Mouse (Mus musculus) neural tube, embryonic 12.5 days (tissue): ENCODE results near the gene E2f4. TPM values are rescaled to one million over a fixed set of nuclear protein-coding genes. Genes with fewer than 3 reads are reported as not detected.

Source experiments
- ATAC-seq: fragments of 200-750 bp; cut with Nextera tagmentation; 2 replicates; pipeline ENCODE4 v1.8.0; 2017; ENCODE audit warnings: low read depth, mild to moderate bottlenecking, moderate TSS enrichment, moderate library complexity; ENCODE audit not compliant: low FRiP score
- H3K27ac ChIP-seq: fragments of 300-500 bp; sonication (generic); 2 replicates; pipeline ENCODE4 v1.5.1; 2016
- H3K27me3 ChIP-seq: fragments of 300-500 bp; sonication (generic); replicated peaks from 2 replicates; pipeline ENCODE4 v1.6.1; 2016; ENCODE audit warnings: mild to moderate bottlenecking
- H3K36me3 ChIP-seq: fragments of 300-500 bp; sonication (generic); 2 replicates; pipeline ENCODE4 v1.6.1; 2016; ENCODE audit warnings: mild to moderate bottlenecking
- H3K4me1 ChIP-seq: fragments of 300-500 bp; sonication (generic); 2 replicates; pipeline ENCODE4 v1.6.1; 2016
- H3K4me2 ChIP-seq: fragments of 300-500 bp; sonication (generic); replicated peaks from 2 replicates; pipeline ENCODE4 v1.6.1; 2016; ENCODE audit warnings: mild to moderate bottlenecking
- H3K4me3 ChIP-seq: fragments of 300-500 bp; sonication (generic); 2 replicates; pipeline ENCODE4 v1.5.1; 2016
- H3K9ac ChIP-seq: fragments of 300-500 bp; sonication (generic); 2 replicates; pipeline ENCODE4 v1.6.1; 2016; ENCODE audit warnings: mild to moderate bottlenecking
- H3K9me3 ChIP-seq: fragments of 300-500 bp; sonication (generic); 2 replicates; pipeline ENCODE4 v1.6.1; 2016; ENCODE audit warnings: mild to moderate bottlenecking
- WGBS: fragments of 180-500 bp; shearing (Covaris S2); methylation state at CpG from one replicate; pipeline ENCODE4 v1.1.7; 2016; 5-methylcytosine and 5-hydroxymethylcytosine counted together
- polyA plus RNA-seq: library from polyadenylated mRNA; unstranded; fragments of >200 nt; fragmentation: Nextera tagmentation; extraction: Ambion mirVana; gene quantifications from 2 replicates; pipeline ENCODE4 v1.2.1, GENCODE M21; 2016

E2f4 gene
- polyA plus RNA-seq, 1 experiment from 2014 or later = 75.6 TPM

DNA sequence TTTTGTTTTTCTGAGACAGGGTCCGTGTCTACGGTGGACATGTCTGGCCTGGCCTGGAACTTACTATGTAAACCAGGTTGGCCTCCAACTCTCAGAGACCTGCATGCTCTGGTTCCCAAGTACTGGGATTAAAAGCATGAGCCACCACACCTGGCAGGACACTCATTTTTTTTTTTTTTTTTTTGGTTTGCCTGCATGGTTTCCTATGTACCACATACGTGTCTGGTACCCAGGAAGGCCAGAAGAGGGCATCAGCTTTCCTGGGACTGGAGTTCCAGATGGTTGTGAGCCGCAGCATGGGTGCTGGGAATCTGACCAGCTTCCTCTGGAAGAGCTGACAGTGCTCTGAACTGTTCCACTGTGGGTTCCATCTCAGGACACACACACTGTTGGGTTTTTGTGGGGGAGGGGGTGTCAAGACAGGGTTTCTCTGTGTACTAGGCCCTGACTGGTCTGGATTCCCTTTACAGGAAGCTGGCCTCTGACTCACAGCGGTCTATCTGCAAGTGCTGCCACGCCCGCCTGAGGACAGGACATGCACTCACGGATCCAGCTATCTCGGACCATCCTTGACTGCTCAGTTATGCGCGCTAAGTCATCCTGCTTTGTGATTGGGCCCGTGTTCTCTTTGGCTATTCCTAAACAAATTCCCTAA lies 36.0 kb upstream of the E2f4 start:
- ATAC-seq = no peak
- no peaks in the 10 kb centered on the region for H3K36me3 ChIP-seq
- 84% methylated on average over 12 of the region's 12 CpGs for WGBS

GRCm38 (mm10) chr8:105263244-105263912 lies 34.1 kb upstream of the E2f4 start:
- H3K9me3 ChIP-seq = peaks cover 6% of the 10 kb centered on the region; the same call in 1 of the 2 replicates
- H3K4me1 ChIP-seq = peaks cover 26% of the 10 kb centered on the region
- peak overlapping the region; percentile 94 for H3K4me2 ChIP-seq
- H3K4me3 ChIP-seq = peak overlapping the region; percentile 59; the same call in 1 of the 2 replicates
- no peaks in the 10 kb centered on the region for H3K36me3 ChIP-seq
- WGBS = 40% methylated on average over 16 of the region's 16 CpGs
- H3K27me3 ChIP-seq = peaks cover 90% of the 10 kb centered on the region
- H3K27ac ChIP-seq = no peak overlapping the region
- ATAC-seq = no peak
- no peak overlapping the region for H3K9ac ChIP-seq

More for the DNA sequence above, 36.0 kb upstream of the E2f4 start:
- Histone ChIP-seq H3K27ac (no peak overlapping the region), H3K4me3 (no peak overlapping the region), H3K27me3 (peaks cover 87% of the 10 kb centered on the region), H3K4me2 (no peak overlapping the region), H3K4me1 (peaks cover 20% of the 10 kb centered on the region), H3K9me3 (peaks cover 2% of the 10 kb centered on the region; the same call in 1 of the 2 replicates), H3K9ac (no peak overlapping the region)

DNA sequence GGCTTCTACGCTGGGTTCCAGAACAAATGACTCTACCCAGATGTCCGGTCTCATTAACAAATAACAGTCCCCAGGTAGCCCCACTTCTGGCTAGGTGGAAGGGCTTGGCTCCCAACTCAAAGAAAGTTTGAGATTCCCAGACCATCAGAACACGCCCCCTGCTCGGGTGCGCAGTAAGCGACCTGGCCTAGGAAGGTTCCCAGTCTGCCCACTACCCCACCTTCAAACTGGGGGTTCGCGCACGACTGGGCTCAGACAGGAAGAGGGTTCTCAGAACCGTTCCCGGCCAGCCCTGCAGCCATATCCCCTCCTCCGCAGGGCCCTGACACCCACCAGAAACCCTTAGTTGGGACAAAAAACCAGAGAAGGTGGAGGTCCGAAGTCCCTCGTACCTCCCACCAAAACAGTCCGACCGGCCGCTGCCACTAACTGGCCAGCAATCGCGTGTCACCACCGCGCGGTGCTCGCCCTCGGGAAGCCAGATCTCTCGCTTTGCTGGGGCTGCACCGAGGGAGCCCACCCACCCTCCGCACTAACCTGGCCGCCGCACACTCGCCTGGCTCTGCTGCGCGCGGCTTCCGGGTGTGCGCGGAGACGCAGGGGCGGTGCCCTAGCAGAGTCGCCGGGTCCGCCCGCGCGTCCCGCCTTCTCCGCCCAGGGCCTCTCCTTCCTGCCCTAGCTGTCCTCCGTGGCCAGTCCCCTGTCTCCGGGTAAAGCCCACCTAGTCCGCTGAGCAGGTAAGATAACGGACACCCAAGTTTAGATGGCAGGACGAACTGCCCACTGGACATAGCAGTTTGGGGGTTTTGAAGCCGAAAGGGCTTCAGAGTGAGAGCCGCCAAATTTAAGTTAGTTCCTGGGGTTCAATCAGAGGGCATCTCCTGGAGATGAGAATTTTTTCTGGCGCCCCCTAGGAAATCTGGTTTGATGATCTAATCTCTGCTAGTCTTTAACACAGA lies 33.2 kb upstream of the E2f4 start, which contains the start of the genes Tradd and Fbxl8:
TSS of gene Tradd (minus strand) at position 586 of the 959 bp plus-strand sequence.
TSS of gene Fbxl8 (plus strand) at position 625 of the 959 bp plus-strand sequence.
- peak within 1 kb of the TSS; percentile 64 for H3K9ac ChIP-seq
- H3K4me2 ChIP-seq = peak within 1 kb of the TSS; percentile 94
- H3K4me1 ChIP-seq = peaks cover 28% of the 10 kb centered on the region
- peaks cover 90% of the 10 kb centered on the region for H3K27me3 ChIP-seq
- peaks cover 6% of the 10 kb centered on the region; the same call in 1 of the 2 replicates for H3K9me3 ChIP-seq
- peak within 1 kb of the TSS; percentile 59 for H3K4me3 ChIP-seq
- H3K27ac ChIP-seq = no peak within 1 kb of the TSS
- peak; percentile 22; the same call in 1 of the 2 replicates for ATAC-seq
- under 1% methylated on average over 54 of the region's 54 CpGs for WGBS
- H3K36me3 ChIP-seq = no peaks in the 10 kb centered on the region

DNA sequence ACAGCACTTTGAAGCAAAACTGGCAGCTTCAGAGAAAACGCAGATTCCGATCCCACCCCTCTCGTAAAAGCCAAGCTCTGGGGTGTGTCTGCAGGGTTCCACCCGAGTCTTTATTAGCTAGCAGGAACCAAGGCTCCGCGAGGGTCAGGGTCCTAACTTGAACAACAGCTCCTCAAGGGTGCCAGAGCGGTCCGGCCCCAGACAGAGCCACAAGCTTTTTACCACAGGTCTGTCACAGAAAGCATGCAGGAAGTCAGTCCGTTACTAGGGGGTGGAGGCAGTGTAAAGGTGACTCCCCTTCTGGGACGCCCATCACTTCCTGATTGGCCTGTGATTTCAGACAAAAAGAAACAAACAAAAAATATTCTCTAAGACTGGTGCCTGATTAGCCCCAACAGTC lies 32.3 kb upstream of the E2f4 start:
- Histone ChIP-seq H3K36me3 (no peaks in the 10 kb centered on the region), H3K9me3 (peaks cover 6% of the 10 kb centered on the region; the same call in 1 of the 2 replicates), H3K4me1 (peaks cover 30% of the 10 kb centered on the region), H3K27me3 (peaks cover 90% of the 10 kb centered on the region), H3K27ac (no peak overlapping the region), H3K9ac (no peak overlapping the region), H3K4me3 (no peak overlapping the region), H3K4me2 (peak overlapping the region; percentile 94)
- no peak for ATAC-seq
- WGBS = 3% methylated on average over 10 of the region's 10 CpGs

- 9% methylated on average over 13 of the region's 13 CpGs for WGBS
- no peak overlapping the region for H3K4me3 ChIP-seq
- H3K4me1 ChIP-seq = peaks cover 39% of the 10 kb centered on the region
- H3K9me3 ChIP-seq = 0 out of 2 replicates have a peak, but pooled peaks cover 6% of the 10 kb centered on the region
- H3K27ac ChIP-seq = no peak overlapping the region
- H3K4me2 ChIP-seq = no peak overlapping the region
- no peak for ATAC-seq
- no peaks in the 10 kb centered on the region for H3K36me3 ChIP-seq
- H3K9ac ChIP-seq = no peak overlapping the region
- H3K27me3 ChIP-seq = peaks cover 92% of the 10 kb centered on the region
Observed at GRCm38 (mm10) chr8:105266775-105267174, 30.7 kb upstream of the E2f4 start.

- Histone ChIP-seq H3K27ac (no peak overlapping the region), H3K4me1 (peaks cover 39% of the 10 kb centered on the region), H3K27me3 (peaks cover 98% of the 10 kb centered on the region), H3K9ac (peak overlapping the region; percentile 51; the same call in 1 of the 2 replicates), H3K9me3 (0 out of 2 replicates have a peak, but pooled peaks cover 6% of the 10 kb centered on the region), H3K36me3 (no peaks in the 10 kb centered on the region), H3K4me3 (peak overlapping the region; percentile 39), H3K4me2 (peak overlapping the region; percentile 71)
- peak; percentile 77 for ATAC-seq
- under 1% methylated on average over 65 of the region's 65 CpGs for WGBS
Observed at GRCm38 (mm10) chr8:105268342-105269074, 29.0 kb upstream of the E2f4 start.

- WGBS = 2% methylated on average over 10 of the region's 10 CpGs
Observed at GRCm38 (mm10) chr8:105269075-105269458, 28.4 kb upstream of the E2f4 start.

GRCm38 (mm10) chr8:105269461-105269947 lies 28.0 kb upstream of the E2f4 start, which contains the start of gene Hsf4:
Hsf4 (plus strand) TSS chr8:105269801.
- Histone ChIP-seq H3K27ac (no peak within 1 kb of the TSS), H3K27me3 (peaks cover 98% of the 10 kb centered on the region), H3K36me3 (no peaks in the 10 kb centered on the region), H3K4me1 (peaks cover 32% of the 10 kb centered on the region), H3K9ac (peak within 1 kb of the TSS; percentile 51), H3K4me2 (peak within 1 kb of the TSS; percentile 71), H3K9me3 (0 out of 2 replicates have a peak, but pooled peaks cover 6% of the 10 kb centered on the region), H3K4me3 (peak within 1 kb of the TSS; percentile 39)
- ATAC-seq = peak; percentile 1; the same call in 1 of the 2 replicates
- under 1% methylated on average over 42 of the region's 42 CpGs for WGBS

More at GRCm38 (mm10) chr8:105269075-105269458, 28.4 kb upstream of the E2f4 start:
- Histone ChIP-seq H3K4me1 (peaks cover 34% of the 10 kb centered on the region), H3K9ac (peak overlapping the region; percentile 51; the same call in 1 of the 2 replicates), H3K27me3 (peaks cover 98% of the 10 kb centered on the region), H3K4me2 (peak overlapping the region; percentile 71), H3K4me3 (peak overlapping the region; percentile 39), H3K36me3 (no peaks in the 10 kb centered on the region), H3K27ac (no peak overlapping the region), H3K9me3 (0 out of 2 replicates have a peak, but pooled peaks cover 6% of the 10 kb centered on the region)
- peak; percentile 48 for ATAC-seq

DNA sequence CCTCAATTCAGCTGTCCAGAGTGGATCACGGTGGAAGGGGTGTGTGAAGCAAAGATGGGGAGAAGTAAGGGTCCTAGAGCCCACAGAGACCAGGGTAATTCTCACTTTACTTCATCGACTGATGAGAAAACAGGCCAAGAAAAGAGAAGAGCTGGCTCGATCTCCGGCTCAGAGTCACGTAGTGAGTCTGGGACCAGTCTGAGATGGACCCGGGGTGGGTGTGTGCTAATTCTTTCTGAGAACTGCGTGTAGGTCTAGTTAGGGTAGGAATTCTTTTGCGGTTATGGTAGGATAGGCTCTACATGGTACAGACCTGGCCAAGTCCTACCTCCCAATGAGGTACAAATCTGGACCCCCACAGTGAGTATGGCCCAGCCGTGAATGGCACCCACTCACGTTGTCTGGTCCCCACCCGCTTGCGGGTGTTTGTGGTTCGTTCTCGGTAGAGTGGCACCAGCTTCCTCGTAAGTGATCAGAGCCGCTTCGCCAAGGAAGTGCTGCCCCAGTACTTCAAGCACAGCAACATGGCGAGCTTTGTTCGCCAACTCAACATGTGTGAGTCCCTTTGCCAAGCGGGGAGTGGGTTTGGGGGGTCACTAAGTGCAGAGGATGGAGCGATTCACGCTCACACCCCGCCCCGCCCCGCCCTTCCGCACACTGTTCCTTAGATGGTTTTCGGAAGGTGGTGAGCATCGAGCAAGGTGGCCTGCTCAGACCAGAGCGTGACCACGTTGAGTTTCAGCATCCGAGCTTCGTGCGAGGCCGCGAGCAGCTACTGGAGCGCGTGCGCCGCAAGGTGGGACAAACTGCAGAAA lies 27.2 kb upstream of the E2f4 start:
- no peak for ATAC-seq
- Histone ChIP-seq H3K4me2 (peak overlapping the region; percentile 71), H3K27me3 (peaks cover 98% of the 10 kb centered on the region), H3K9ac (peak overlapping the region; percentile 44; the same call in 1 of the 2 replicates), H3K36me3 (no peaks in the 10 kb centered on the region), H3K4me3 (peak overlapping the region; percentile 36; the same call in 1 of the 2 replicates), H3K4me1 (peaks cover 32% of the 10 kb centered on the region), H3K9me3 (0 out of 2 replicates have a peak, but pooled peaks cover 6% of the 10 kb centered on the region), H3K27ac (no peak overlapping the region)
- WGBS = 2% methylated on average over 39 of the region's 39 CpGs

DNA sequence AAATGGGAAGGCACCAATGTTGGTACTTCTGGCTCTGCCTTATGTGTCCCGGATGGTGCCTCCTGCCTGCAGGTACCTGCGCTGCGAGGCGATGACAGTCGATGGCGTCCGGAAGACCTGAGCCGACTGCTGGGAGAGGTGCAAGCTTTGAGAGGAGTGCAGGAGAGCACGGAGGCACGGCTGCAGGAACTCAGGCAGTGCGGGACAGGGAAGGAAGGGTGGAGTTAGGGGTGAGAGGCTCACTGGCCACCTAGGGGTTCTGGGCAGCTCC lies 26.6 kb upstream of the E2f4 start:
- peaks cover 37% of the 10 kb centered on the region for H3K4me1 ChIP-seq
- H3K9me3 ChIP-seq = 0 out of 2 replicates have a peak, but pooled peaks cover 6% of the 10 kb centered on the region
- H3K27me3 ChIP-seq = peaks cover 98% of the 10 kb centered on the region
- no peak for ATAC-seq
- H3K27ac ChIP-seq = no peak overlapping the region
- 1% methylated on average over 11 of the region's 11 CpGs for WGBS
- H3K36me3 ChIP-seq = no peaks in the 10 kb centered on the region
- no peak overlapping the region for H3K9ac ChIP-seq
- peak overlapping the region; percentile 71; the same call in 1 of the 2 replicates for H3K4me2 ChIP-seq
- no peak overlapping the region for H3K4me3 ChIP-seq
